Mouse (Mus musculus) kidney, adult 18-20 months (tissue): ENCODE results near the gene Adcy2.

ENCODE experiments used
- DNase-seq: peaks from one replicate; pipeline ENCODE4 v3.0.0; 2021

Adcy2 gene

DNA sequence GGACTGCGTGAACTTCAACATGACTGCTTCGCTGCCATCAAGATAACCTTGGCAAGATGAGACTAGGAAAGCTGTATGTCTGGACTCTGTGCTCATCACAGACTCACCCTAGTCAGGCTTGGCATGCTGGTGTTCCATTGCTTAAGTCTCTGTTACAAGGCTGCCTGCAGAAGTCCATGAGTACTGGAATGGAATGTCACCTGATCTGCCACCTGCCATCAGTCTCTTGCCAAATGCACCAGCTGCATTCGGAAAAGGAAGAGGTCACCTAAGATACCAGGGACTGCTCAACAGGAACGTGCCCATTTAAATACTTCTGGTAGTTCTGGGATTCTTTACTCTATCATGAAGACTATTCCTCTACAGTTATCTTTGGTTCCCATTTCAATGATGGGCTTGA, 39.9 kb downstream of the Adcy2 start:
- no peak for DNase-seq

DNA sequence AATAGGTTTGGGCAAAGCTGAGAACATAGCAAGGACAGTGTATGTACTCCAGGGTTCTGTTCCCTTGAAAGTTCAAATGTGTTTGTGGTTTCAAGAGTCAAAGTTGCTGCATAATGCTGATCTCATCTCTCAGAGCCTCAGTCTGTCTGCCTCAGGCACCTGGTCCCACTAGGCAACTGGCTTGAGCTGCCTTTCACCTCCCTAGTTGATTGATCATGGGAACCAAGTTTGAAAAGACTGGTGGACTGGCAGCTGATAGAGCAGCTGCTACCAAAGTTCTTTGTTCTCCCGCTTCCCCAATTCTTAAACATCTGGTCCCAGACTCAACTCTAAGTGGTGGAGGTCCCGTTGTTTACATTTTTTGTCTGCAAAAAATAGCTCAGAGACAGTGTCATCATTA, 56.6 kb downstream of the Adcy2 start:
- no peak for DNase-seq

DNA sequence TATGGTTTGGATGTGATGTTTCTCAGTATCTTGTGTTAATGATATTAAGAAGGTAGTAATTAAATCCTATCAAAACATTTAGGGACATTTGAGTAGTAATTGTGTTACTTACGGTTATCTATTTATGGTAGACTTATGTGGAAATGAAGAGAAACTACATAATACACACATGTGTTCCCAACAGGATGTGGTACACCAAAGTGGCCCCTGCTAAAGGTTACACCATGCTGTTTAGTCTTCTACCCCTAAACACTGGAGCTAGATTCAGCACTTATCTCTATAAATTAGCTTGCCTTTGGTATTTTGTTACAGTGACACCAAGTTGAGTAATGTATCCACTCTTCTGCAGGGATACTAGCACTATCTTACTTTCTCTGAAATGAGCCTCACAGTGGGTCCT, 57.9 kb downstream of the Adcy2 start:
- no peak for DNase-seq

GRCm38 (mm10) chr13:68932283-68932647, 67.1 kb downstream of the Adcy2 start:
- DNase-seq = no peak

DNA sequence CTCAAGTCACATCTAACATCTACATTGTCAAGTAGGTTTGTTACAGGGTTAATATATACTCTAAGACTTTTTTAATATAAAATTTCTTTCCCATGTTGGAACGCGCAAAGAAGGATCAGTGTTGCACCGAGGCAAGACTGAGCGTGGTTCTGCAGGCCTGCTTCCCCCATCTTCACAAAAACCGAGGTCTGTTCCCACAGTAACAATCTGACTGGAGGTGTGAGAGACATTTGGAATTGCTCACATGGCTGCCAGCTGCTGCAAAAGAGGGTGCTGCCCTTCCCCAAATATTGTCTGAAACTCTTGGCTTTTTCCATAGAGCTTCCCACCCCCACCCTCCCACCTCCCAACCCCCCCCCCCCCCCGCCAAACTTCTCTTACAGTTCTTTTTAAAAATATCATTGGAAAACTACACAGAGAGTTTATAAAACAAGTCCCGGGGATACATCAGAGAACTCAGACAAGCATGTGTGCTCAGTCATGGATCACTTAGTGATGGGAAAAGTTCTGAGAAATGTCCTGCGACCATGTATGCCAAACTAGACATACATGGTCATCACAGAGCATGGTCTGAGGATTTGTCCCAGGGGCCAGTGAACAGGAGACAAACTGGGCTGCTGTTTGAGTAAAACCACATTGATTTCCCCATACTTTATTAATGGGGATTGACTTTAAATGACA, 67.6 kb downstream of the Adcy2 start:
- no peak for DNase-seq

DNA sequence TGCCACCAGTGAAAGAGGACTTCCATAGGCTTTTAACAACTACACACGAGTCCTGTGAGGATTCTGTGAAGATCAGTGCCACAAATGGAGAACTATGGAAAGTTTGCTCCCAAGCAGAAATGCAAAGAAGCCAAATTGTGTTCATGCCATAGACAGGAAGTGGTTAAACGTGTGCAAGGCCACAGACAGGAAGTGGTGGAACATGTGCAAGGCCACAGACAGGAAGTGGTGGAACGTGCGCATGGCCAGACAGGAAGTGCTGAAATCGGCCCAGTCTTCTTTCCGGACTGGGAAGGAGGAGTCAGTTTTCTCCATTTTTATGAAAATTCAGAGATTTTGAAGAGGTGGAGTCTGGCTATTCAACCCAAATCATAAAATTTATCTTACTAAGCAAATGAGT, 70.9 kb downstream of the Adcy2 start:
- DNase-seq = no peak

- DNase-seq = no peak
These were observed 85.6 kb downstream of the Adcy2 start for GRCm38 (mm10) chr13:68913666-68914288.

GRCm38 (mm10) chr13:68906667-68907066, 92.7 kb downstream of the Adcy2 start:
- DNase-seq = no peak

GRCm38 (mm10) chr13:68902708-68903107, 96.6 kb downstream of the Adcy2 start:
- no peak for DNase-seq

GRCm38 (mm10) chr13:68889929-68890593, 109.3 kb downstream of the Adcy2 start:
- no peak for DNase-seq

DNA sequence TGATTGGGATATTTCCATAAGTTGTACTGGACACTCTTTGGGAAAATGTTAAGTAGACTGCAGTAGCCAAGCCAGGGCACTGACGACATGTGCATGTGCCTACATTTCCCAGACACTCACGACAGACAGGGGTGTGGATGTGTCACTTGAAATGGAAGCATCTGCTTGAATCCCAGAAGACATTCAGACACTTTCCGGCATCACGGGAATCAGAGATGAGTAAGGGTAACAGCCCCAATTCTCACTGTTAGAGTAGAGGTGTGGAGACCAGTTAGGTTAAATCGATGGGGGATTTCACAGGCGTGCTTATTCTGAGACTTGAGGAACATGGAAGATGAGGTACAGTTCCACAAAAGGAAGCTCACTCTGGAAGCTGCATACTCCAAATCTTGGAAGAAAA, 130.6 kb downstream of the Adcy2 start:
- no peak for DNase-seq

GRCm38 (mm10) chr13:68867940-68868655, 131.2 kb downstream of the Adcy2 start:
- no peak for DNase-seq

GRCm38 (mm10) chr13:68860036-68860435, 139.3 kb downstream of the Adcy2 start:
- no peak for DNase-seq

- DNase-seq = no peak
These were observed 151.1 kb downstream of the Adcy2 start for GRCm38 (mm10) chr13:68848265-68848664.

GRCm38 (mm10) chr13:68839517-68839916, 159.8 kb downstream of the Adcy2 start:
- no peak for DNase-seq

GRCm38 (mm10) chr13:68836183-68836582, 163.2 kb downstream of the Adcy2 start:
- no peak for DNase-seq

GRCm38 (mm10) chr13:68835424-68836045, 163.8 kb downstream of the Adcy2 start:
- DNase-seq = no peak

DNA sequence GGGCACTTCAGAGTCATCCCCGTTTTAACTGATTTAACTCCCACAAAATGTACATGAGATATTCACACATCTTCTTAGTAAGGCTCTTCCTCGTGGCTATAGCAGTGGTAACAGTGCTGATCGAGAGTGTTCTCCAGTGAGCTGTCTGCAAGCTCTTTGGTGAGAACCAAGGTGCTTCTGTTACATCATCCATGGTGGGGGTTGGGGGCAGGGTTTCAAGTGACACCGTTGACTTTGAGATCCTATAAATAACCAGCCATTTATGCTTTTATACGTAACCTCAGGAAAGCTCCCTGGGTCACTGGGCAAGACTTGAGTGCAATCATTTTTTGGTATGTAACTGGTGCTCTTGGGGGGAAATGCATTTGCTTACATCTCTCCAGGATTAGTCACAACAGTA, 167.2 kb downstream of the Adcy2 start:
- DNase-seq = no peak

DNA sequence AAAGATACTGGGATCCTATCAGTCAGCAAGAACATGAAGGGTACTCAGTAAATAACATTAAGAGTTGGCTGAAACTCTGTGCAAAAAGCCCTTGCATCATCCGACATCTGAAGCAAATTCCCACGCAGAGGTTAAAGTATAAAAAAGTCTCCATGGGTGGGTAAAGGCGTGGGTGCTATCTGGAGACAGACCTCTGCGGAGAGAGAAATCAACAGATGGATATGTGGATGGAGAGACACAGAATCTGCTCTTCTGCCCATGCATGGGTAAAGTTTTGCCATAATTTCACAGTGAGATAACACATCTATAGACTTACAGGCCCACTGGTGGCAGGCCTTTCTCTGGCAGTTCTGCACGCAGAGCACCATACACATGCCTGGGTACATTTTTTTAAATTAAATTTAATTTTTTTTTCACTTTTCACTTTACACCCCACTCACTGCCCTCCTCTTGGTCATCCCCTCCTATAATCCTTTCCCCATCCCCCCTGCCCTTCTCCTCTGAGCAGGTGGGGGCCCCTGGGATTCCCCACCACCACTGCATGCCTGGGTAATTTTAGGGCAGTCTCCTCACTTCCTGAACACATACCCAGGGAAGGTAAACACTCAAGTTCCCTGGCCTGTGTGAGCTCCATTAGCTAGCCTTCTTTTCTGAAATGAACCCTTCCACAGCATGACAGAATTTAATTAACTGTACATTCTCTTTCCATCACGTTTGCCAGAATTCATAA, 169.1 kb downstream of the Adcy2 start:
- no peak for DNase-seq

GRCm38 (mm10) chr13:68828441-68828840, 170.9 kb downstream of the Adcy2 start:
- DNase-seq = no peak

- no peak for DNase-seq
These were observed 172.9 kb downstream of the Adcy2 start for GRCm38 (mm10) chr13:68826461-68826860.

DNA sequence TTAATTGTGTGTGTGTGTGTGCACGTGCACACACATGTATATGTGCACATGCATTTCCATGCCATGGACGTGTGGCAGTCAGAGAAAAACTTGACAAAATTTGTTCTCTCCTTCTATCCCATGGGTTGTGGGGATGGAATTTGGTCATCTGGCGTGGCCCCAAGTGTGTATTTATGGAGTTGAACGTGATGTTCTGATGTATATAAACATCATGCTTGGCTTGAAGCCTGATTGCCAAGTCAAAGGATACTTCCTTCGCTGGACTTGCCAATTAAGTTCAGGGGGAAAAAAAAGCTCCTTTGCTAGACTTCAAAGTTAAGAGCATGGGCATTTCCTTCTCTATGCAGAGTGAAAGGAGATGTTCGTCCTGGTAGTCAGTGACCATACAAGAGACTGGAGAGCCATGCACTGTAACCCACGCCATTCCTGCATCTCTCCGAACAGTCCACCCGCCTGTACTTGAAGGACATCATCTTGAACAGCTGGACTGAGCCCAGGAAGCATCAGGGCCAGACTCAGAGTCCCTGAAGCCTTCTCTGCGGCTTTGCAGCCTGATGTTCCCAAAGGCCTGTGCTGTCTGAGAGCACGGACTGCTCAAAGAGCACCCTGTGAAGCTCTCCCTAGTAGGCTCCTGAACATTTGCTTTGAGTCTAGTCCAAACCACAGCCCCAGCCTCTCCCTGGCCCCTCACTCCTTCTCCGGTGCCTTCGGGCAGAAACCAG, 178.3 kb downstream of the Adcy2 start:
- DNase-seq = no peak
